Mouse (Mus musculus) liver, postnatal 0 days (tissue): ENCODE measurements at regions not wholly inside any gene's neighbourhood (a gene's known extent, or its start where the extent isn't known, plus 50 kb on each side); places are given as distances from the start of the nearest gene placed in this dataset.

Experiments used
- ATAC-seq: fragments of 200-750 bp; cut with Nextera tagmentation; 2 replicates; pipeline ENCODE4 v1.8.0; 2017; ENCODE audit warnings: mild to moderate bottlenecking, moderate library complexity
- DNase-seq: peaks from one replicate; pipeline ENCODE4 v3.0.0-alpha.2; 2016
- H3K27ac ChIP-seq: fragments of 300-500 bp; sonication (generic); 2 replicates; pipeline ENCODE4 v1.5.1; 2014; ENCODE audit warnings: antibody characterized with exemption, moderate library complexity, mild to moderate bottlenecking, low read depth
- H3K27me3 ChIP-seq: fragments of 300-500 bp; sonication (generic); 2 replicates; pipeline ENCODE4 v1.6.1; 2014; ENCODE audit warnings: low read length, control low read depth, mixed read lengths; ENCODE audit not compliant: insufficient read depth
- H3K36me3 ChIP-seq: fragments of 300-500 bp; sonication (generic); replicated peaks from 2 replicates; pipeline ENCODE4 v1.6.1; 2014; ENCODE audit warnings: mild to moderate bottlenecking, control low read depth, low read length, moderate library complexity, mixed read lengths; ENCODE audit not compliant: insufficient read depth
- H3K4me1 ChIP-seq: fragments of 300-500 bp; sonication (generic); 2 replicates; pipeline ENCODE4 v1.6.1; 2014; ENCODE audit warnings: antibody characterized with exemption, mild to moderate bottlenecking, control low read depth; ENCODE audit not compliant: insufficient read depth
- H3K4me2 ChIP-seq: fragments of 300-500 bp; sonication (generic); 2 replicates; pipeline ENCODE4 v1.6.1; 2014; ENCODE audit warnings: low read depth, mild to moderate bottlenecking, low read length, moderate library complexity, mixed read lengths
- H3K4me3 ChIP-seq: fragments of 300-500 bp; sonication (generic); 2 replicates; pipeline ENCODE4 v1.5.1; 2014; ENCODE audit warnings: low read depth, low read length
- H3K9ac ChIP-seq: fragments of 300-500 bp; sonication (generic); replicated peaks from 2 replicates; pipeline ENCODE4 v1.6.1; 2014; ENCODE audit warnings: mild to moderate bottlenecking, moderate library complexity
- H3K9me3 ChIP-seq: fragments of 300-500 bp; sonication (generic); 2 replicates; pipeline ENCODE4 v1.6.1; 2016; ENCODE audit warnings: mild to moderate bottlenecking, control low read depth, low read length, mixed read lengths
- CTCF ChIP-seq: sonication (generic); IDR thresholded peaks from 2 replicates; pipeline ENCODE4 v1.5.1; 2016; ENCODE audit warnings: antibody characterized with exemption, low read depth
- EP300 ChIP-seq: IDR thresholded peaks from 2 replicates; pipeline ENCODE4 v1.6.1; 2016; ENCODE audit warnings: antibody characterized with exemption, low read depth, mild to moderate bottlenecking

GRCm38 (mm10) chrX:21433501-21433900 lies 50.8 kb upstream of the Agtr2 start:
- Histone ChIP-seq H3K36me3 (no peaks in the 10 kb centered on the region), H3K4me1 (no peaks in the 10 kb centered on the region), H3K27ac (no peak overlapping the region), H3K9me3 (no peaks in the 10 kb centered on the region), H3K9ac (no peak overlapping the region), H3K4me3 (no peak overlapping the region), H3K27me3 (no peaks in the 10 kb centered on the region), H3K4me2 (no peak overlapping the region)
- DNase-seq (no peak), ATAC-seq (no peak)
- TF ChIP-seq EP300 = no peak
- no peak for TF ChIP-seq CTCF
